Comparison of ENCODE assay signal across 23 mouse cellular contexts in genomic region chr3:146265545-146266130, GRCm38 (mm10). TPM values are rescaled to one million over a fixed set of nuclear protein-coding genes. Genes with fewer than 3 reads are reported as not detected.
DNase-seq lines count a peak whose midpoint lies in the region; ATAC-seq lines count a peak whose summit lies in the region.
"Had no signal": no experiment of that assay in that cellular context is flagged by ENCODE, and none has a peak within 500 bp of the region (broad histone marks: within the 10 kb centered on the region; RNA-seq: fewer than 3 reads in every experiment).

No protein-coding gene starts in this region.

- no peaks in the 10 kb centered on the region for H3K36me3 ChIP-seq in forebrain, embryonic 16.5 days (ENCODE audit: control insufficient read depth, insufficient read depth)
- no peaks in the 10 kb centered on the region for H3K36me3 ChIP-seq in hindbrain, embryonic 13.5 days
- H3K36me3 ChIP-seq: hindbrain, embryonic 15.5 days; limb, embryonic 13.5 days; liver, embryonic 15.5 days; stomach, embryonic 15.5 days had no signal

- no peak for ATAC-seq in forebrain, embryonic 16.5 days
- ATAC-seq in hindbrain, embryonic 13.5 days (ENCODE audit: low FRiP score) = no peak
- ATAC-seq: CD4-positive, CD25-positive, alpha-beta regulatory T cell, adult 4 months had no signal

- peak; percentile 57 for DNase-seq in heart, adult 11 months
- DNase-seq in heart, postnatal 25 days (ENCODE audit: low spot score) = no peak
- peak; percentile 14 for DNase-seq in lung, postnatal 36 days
- DNase-seq in lung, postnatal 4 days = no peak
- DNase-seq in kidney, postnatal 36 days = peak; percentile 61 to 86
- no peak for DNase-seq in layer of hippocampus, adult 9-10 months (ENCODE audit: low spot score)
- DNase-seq: adrenal gland, postnatal 36 days; cerebellum, adult 18-20 months; gastrocnemius, adult 2 months; heart, postnatal 14 days; layer of hippocampus, postnatal 36 days; right cerebral cortex, postnatal 14 days; thymus, adult 2 months had no signal

- H3K27ac ChIP-seq in forebrain, embryonic 16.5 days (ENCODE audit: low read length) = no peak overlapping the region
- H3K27ac ChIP-seq in hindbrain, embryonic 13.5 days = no peak overlapping the region
- H3K27ac ChIP-seq: gastrocnemius, adult 2 months; hindbrain, embryonic 15.5 days; limb, embryonic 13.5 days; liver, embryonic 15.5 days; stomach, embryonic 15.5 days had no signal

- no peaks in the 10 kb centered on the region for H3K27me3 ChIP-seq in forebrain, embryonic 16.5 days (replicated peaks; ENCODE audit: control insufficient read depth, insufficient read depth, low read length)
- 0 out of 2 replicates have a peak, but pooled peaks cover 2% of the 10 kb centered on the region for H3K27me3 ChIP-seq in hindbrain, embryonic 13.5 days
- H3K27me3 ChIP-seq: heart, embryonic 12.5 days; hindbrain, embryonic 15.5 days; liver, embryonic 15.5 days; stomach, embryonic 15.5 days had no signal

- no peak overlapping the region for H3K9ac ChIP-seq in forebrain, embryonic 16.5 days (replicated peaks; ENCODE audit: low read depth, low read length)
- no peak overlapping the region for H3K9ac ChIP-seq in hindbrain, embryonic 13.5 days
- H3K9ac ChIP-seq: heart, embryonic 12.5 days; hindbrain, embryonic 15.5 days; limb, embryonic 13.5 days; liver, embryonic 15.5 days; stomach, embryonic 15.5 days had no signal

- H3K4me3 ChIP-seq in forebrain, embryonic 16.5 days (replicated peaks; ENCODE audit: low read length) = no peak overlapping the region
- H3K4me3 ChIP-seq in hindbrain, embryonic 13.5 days = no peak overlapping the region
- H3K4me3 ChIP-seq: gastrocnemius, adult 2 months; heart, embryonic 12.5 days; hindbrain, embryonic 15.5 days; limb, embryonic 13.5 days; liver, embryonic 15.5 days; megakaryocyte, embryonic 14.5 days; stomach, embryonic 15.5 days had no signal

- no peaks in the 10 kb centered on the region for H3K9me3 ChIP-seq in forebrain, embryonic 16.5 days (ENCODE audit: control insufficient read depth, low read length)
- no peaks in the 10 kb centered on the region for H3K9me3 ChIP-seq in hindbrain, embryonic 13.5 days
- H3K9me3 ChIP-seq: heart, embryonic 12.5 days; hindbrain, embryonic 15.5 days; limb, embryonic 13.5 days; liver, embryonic 15.5 days; megakaryocyte, embryonic 14.5 days; stomach, embryonic 15.5 days had no signal

- intact Hi-C loops in heart, postnatal 25 days (cut with DNase I) = no loop called here

- whole genome bisulfite sequencing in forebrain, embryonic 16.5 days = 77% methylated on average over 12 of the region's 12 CpGs
- WGBS in hindbrain, embryonic 13.5 days = 83% methylated on average over 12 of the region's 12 CpGs

- no peak overlapping the region for H3K4me2 ChIP-seq in forebrain, embryonic 16.5 days (ENCODE audit: low read length)
- no peak overlapping the region for H3K4me2 ChIP-seq in hindbrain, embryonic 13.5 days
- H3K4me2 ChIP-seq: heart, embryonic 12.5 days; hindbrain, embryonic 15.5 days; limb, embryonic 13.5 days; liver, embryonic 15.5 days; stomach, embryonic 15.5 days had no signal

- H3K4me1 ChIP-seq in forebrain, embryonic 16.5 days (replicated peaks; ENCODE audit: control insufficient read depth, insufficient read depth, low read length) = peaks cover 2% of the 10 kb centered on the region; the same call in 1 of the 2 replicates
- no peaks in the 10 kb centered on the region for H3K4me1 ChIP-seq in hindbrain, embryonic 13.5 days (replicated peaks)
- H3K4me1 ChIP-seq: hindbrain, embryonic 15.5 days; limb, embryonic 13.5 days; liver, embryonic 15.5 days; megakaryocyte, embryonic 14.5 days; stomach, embryonic 15.5 days had no signal

RNA-seq across cellular contexts. Expression of gene Lpar3, which starts 44.9 kb away (rescaled TPM):
- under 1 TPM; 0.36 to 0.65 TPM for total RNA-seq in heart, postnatal 25 days (2021)
- 0.30 and 0.35 TPM in 2 replicates for polyA plus RNA-seq in forebrain, embryonic 16.5 days (2015; fragmentation: Nextera tagmentation; extraction: Ambion mirVana)
- 0.78 and 0.93 TPM in 2 replicates for polyA plus RNA-seq in hindbrain, embryonic 13.5 days (2015; fragmentation: Nextera tagmentation; extraction: Ambion mirVana)
- total RNA-seq: neutrophil, adult 5-6 weeks had no signal
- polyA plus RNA-seq: CD4-positive, CD25-positive, alpha-beta regulatory T cell, adult 4 months had no signal

Comparison
In these comparisons a context has a peak if more than half of its experiments do, and no peak if none do; other contexts are left out.
1. DNase-seq: peak in heart, adult 11 months (single experiment), lung, postnatal 36 days (single experiment) and kidney, postnatal 36 days (2 of 2); none in heart, postnatal 25 days (single experiment), lung, postnatal 4 days (0 of 2) and layer of hippocampus, adult 9-10 months (single experiment).